Mouse (Mus musculus): ENCODE data around the gene Rgp1. TPM values are rescaled to one million over a fixed set of nuclear protein-coding genes. Genes with fewer than 3 reads are reported as not detected.
"Not testable (repeated sequence)": the region's sequence is repeated elsewhere in the genome, so short reads cannot be mapped to it uniquely, and the experiment has no call there.

Gene Rgp1
- 10 to 100 TPM; 44.8 to 50.1 TPM for total RNA-seq (2021)
- long read RNA-seq, experiment 1, partial matches to known transcripts, result 0 of 4 reads
- long read RNA-seq, experiment 1, other reads (novel, unspliced or antisense), result 4 of 4 reads
- long read RNA-seq, experiment 2, partial matches to known transcripts, result 0 of 5 reads
- long read RNA-seq, experiment 2, other reads (novel, unspliced or antisense), result 3 of 5 reads

- peak; percentile 82 to 91 for DNase-seq (ENCODE audit: low spot score in 2 of 2)
Observed at GRCm38 (mm10) chr4:43578376-43579204, at the start of gene Rgp1, which contains the start of gene Gba2. Gene Rgp1, plus strand, starts transcription at chr4:43578715. Gene Gba2, minus strand, starts transcription at chr4:43578873.

DNA sequence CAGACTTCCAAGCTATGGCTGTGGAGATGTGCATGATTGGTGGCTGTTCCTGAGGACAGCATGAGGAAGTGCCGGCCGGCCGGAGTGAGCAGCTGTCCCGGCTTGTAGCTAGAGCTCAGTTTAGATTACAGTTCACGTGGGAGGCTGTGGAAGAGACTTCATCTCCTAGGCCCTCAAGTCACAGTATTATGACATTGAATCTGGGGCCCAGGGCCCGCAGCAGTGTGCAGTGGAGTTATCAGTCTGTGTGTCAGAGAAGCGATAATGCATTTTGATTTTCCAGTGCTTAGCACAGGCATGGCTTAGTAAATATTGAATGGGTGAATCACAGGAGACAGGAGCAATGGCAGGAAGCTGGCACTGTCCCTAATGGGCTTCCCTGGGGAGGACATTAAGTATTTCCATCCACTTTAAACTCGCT lies 48.4 kb upstream of the Rgp1 start:
- DNase-seq (ENCODE audit: low spot score in 2 of 2), result no peak

DNA sequence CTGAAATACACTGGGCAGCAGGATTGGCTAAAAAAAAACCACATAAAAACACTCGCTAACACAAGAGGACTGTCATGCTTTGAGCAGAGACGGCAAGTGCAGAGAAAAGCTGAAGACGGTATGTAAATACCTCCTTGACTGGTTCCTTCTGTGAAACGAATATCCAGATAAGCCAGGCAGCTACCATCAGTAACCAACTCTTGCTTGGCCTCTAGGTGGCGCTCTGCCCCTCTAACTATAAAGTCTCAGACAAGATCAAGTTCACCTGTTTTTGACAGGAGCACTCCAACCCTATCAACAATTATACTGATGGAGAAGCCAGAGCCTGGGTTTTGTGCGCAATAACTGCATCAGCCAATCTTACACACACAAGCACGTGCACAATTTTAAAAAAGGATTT lies 47.9 kb upstream of the Rgp1 start:
- peak; percentile 76 to 82 for DNase-seq (ENCODE audit: low spot score in 2 of 2)

DNA sequence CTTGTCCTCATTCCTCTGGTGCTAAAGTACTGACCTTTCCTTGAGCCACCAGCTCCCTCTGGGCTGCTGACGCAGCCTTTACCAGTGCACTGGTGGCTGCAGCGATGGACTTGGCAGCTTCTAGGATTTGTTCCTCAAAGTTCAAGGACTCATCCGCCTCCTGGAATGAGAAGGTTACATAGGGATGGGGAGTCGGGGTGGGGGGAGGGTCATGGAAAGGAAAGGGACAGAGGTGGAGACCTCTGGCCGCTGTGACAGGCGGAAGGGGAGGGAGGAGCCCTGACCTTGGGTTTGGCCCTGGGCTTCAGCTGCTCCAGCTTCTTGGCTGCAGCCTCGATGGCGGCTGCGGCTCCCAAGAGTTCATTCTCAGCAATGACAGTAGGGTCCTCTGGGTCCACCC lies 45.2 kb upstream of the Rgp1 start:
- DNase-seq (ENCODE audit: low spot score in 2 of 2), result no peak

DNA sequence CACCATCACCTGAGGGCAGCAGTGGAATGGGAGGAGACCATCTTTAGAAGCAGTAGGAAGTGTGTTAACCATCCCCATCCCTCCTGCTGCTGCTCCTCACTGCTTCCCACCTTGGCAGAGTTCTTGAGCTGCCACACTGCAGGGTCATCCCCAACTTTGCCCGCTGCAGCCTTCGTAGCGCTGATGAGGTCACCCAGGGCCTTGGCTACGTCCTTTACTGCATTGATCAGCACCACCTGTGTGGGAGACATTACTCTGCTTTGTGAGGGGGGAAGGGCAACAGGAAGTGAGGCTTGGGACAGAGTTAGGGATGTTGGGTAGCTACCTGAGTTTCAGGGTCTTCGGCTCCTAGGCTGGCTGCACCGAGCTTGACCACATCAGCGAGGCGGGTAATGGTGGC lies 42.9 kb upstream of the Rgp1 start:
- no peak for DNase-seq (ENCODE audit: low spot score in 2 of 2)

DNA sequence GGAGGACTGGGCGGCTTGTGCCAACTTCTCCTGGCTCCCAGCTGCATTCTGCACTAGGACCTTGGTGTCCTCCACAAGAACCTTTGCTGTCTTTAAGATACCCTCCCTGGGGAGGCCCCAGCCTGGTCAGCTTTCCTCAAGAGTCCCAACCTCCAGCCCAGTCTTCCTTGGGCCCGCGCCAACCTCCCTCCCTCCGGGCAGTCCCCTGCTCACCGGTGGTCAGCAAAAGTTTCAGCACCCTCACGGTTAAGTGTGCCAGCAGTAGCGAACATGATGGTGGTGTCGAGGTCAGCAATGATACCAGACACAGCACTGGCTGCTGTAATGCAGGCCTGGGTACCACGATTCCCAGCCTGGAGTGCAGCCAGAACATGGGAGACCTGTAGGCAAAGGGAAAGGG lies 42.5 kb upstream of the Rgp1 start:
- no peak for DNase-seq (ENCODE audit: low spot score in 2 of 2)

- DNase-seq (ENCODE audit: low spot score in 2 of 2), result no peak
Observed at GRCm38 (mm10) chr4:43542044-43542443, 36.5 kb upstream of the Rgp1 start.

- DNase-seq (ENCODE audit: low spot score in 2 of 2), result no peak
Observed at GRCm38 (mm10) chr4:43546375-43547047, 32.0 kb upstream of the Rgp1 start.

DNA sequence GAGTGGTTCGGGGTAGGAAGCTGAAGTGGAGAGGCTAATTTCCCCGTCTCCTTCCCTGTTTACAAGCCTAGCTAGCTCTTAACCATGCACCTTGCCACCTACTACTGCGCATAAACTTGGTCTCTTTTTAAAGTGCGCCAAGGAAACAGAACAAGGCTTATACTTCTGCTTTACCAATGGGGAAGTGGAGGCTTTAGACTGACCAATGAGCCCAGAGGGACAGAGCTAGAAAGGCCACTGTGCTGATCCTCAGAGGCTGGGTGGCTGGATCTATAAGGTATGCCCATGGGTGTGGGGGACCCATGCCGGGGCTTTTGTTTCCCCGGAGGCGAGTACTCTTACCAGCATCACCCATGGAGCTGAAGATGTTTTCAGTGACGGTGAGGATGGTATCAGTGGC lies 31.4 kb upstream of the Rgp1 start:
- no peak for DNase-seq (ENCODE audit: low spot score in 2 of 2)

- no peak for DNase-seq (ENCODE audit: low spot score in 2 of 2)
Observed at GRCm38 (mm10) chr4:43549055-43549454, 29.5 kb upstream of the Rgp1 start.

- DNase-seq (ENCODE audit: low spot score in 2 of 2), result not testable (repeated sequence)
Observed at GRCm38 (mm10) chr4:43551854-43552253, 26.7 kb upstream of the Rgp1 start.

DNA sequence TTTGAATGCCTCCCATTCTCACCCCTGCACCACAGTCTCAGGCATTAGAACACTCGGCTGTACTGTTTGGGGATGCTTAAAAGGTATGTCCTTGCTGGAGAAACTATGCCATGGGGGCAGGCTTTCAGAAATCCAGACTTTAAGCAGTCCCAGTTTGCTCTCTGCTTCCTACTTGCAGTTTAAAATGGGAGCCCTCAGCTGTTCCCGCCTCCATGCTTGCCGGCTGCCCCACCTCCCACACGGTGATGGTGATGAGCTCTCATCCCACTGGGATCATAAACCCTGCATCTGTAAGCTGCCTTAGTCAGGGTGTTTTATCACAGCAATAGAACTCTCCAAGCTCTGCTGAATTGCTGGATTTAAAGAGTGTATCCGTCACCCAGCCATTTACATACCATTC lies 26.1 kb upstream of the Rgp1 start:
- peak; percentile 55 to 77 for DNase-seq (ENCODE audit: low spot score in 2 of 2)

DNA sequence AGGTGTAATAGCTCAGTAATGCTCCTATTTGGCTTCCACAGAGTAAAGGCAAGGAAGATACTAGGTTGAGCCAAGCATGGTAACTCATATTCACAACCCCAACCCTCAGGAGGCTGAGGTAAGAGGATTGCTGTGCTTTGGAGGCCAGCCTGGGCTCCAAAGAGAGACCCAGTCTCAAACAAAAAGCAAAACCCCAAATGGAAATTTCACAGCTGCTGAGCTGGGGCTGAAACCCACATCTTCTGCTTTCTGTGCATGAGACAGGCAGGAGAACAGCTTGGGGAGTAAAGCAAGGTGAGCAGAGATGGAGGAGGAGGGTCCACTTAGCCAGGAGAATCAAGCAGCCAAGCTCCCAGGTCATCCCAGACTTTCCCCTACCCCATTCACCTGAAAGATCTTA lies 24.6 kb upstream of the Rgp1 start:
- DNase-seq (ENCODE audit: low spot score in 2 of 2), result no peak

DNA sequence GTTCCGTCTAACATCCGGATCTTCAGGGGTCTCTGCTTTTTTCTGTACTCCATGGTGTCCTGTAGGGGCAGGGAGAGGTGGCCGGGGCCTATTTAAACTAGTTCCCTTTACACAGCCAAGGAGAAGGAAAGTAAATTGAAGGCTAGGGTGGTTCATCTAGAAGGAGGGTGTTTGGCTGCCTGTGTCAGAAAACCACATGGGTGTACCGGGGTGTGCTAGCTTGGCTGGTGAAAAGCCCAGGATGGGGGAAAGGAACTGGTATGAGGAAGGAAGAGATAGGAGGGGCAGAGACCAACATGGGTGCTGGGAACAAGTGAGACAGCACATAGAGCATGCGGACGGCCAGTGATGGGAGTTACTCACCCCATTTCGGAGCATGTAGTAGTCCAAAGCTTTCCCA lies 22.6 kb upstream of the Rgp1 start:
- no peak for DNase-seq (ENCODE audit: low spot score in 2 of 2)

GRCm38 (mm10) chr4:43558028-43558630 lies 20.4 kb upstream of the Rgp1 start:
- DNase-seq (ENCODE audit: low spot score in 2 of 2), result no peak

DNA sequence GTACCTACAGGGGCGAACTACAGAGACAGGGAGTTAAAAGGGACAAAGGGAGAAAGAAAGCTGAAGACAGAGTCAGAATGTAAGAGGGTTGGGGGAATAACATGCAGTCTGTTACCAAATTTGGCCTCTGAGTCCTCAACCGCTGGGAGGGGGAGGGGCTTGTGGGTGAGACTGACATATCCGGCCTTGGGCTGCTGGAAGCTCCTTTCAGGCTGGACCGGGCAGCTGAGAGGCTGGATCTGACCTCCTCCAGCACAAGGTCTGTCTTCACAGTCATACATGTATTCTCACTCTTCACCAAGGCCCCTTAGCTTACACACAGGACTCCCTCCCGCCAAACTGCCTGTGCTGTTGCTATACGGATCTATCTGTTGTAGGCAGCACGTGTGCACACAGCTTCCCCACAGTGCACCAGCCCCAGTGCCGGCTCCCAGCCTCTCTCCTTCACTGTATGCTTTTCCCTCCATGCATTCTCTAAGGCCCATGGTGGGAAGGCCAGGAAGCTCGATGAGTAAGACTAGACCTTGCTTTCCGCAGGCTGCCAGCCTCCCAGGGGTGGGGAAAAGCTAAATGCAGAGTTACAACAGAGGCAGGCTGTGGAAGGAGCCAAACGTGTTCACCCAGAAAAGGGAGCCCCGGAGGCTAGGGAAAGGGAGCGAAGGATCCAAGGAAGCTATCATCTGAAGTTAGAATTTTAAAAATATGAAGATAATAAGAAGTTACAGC lies 19.7 kb upstream of the Rgp1 start:
- DNase-seq (ENCODE audit: low spot score in 2 of 2), result no peak

DNA sequence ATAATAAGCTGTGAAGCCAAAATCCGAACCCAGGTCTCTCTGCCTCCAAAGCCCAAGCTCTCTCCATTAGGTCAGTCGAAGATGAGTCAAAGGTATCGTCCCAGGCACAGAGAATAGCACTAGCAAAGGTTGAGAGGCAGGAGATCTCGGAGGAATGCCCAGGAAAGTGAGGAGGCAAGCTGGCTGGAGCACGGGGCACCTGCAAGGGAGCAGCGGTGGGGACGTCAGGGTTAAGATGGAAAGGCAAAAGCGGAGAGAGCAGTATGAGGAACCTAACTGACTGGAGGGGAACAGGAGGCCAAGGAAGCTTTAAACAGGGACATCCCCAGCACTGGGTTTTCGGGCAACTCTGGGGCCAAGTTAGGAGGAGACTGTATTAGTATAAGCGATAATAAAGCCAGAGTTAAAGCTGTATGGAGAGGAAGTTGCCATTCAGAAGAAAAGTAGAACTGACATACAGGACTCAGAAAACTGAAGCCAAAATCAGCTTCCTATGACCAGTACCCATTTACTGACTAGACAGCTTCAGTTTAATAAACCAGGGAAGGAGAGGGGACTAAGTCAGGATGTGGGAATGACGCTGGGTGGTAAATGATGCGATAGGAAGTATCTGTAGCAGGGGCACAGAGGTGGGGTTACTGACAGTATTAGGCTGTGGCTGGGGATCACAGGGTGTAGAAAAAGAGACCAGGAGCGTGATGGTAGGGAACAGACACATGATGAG lies 18.8 kb upstream of the Rgp1 start:
- no peak for DNase-seq (ENCODE audit: low spot score in 2 of 2)

GRCm38 (mm10) chr4:43560243-43560611 lies 18.3 kb upstream of the Rgp1 start:
- DNase-seq (ENCODE audit: low spot score in 2 of 2), result no peak

DNA sequence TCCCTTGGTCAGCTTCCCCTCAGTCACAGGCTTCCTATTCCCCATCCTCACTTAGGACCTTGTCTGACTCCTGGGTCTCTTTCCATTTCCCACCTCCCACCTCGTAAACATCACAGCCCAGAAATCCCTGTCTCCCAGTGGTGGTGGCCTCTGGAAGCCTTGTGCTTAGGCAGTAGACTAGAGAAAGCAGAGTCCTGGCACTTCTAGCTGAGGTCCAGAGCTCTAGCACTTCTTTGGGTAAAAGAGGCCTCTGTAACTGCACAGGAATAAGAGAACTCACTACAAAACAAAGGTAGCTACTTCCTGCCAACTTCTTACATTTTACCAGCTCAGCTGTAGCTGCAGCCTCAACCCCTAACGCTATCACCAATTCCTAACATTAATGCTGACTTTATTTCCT lies 17.5 kb upstream of the Rgp1 start:
- DNase-seq (ENCODE audit: low spot score in 2 of 2), result no peak

- DNase-seq (ENCODE audit: low spot score in 2 of 2), result no peak
Observed at GRCm38 (mm10) chr4:43561436-43561996, 17.0 kb upstream of the Rgp1 start.
